Mouse (Mus musculus) cerebellum, adult 2 months (tissue): ENCODE data around the gene Wbp2.

Source experiments
- CTCF ChIP-seq: fragments of 200-500 bp; IDR thresholded peaks from 2 replicates; pipeline ENCODE4 v1.5.1; 2011; ENCODE audit warnings: low read depth, mild to moderate bottlenecking, control low read depth, low read length, moderate library complexity, borderline replicate concordance; ENCODE audit not compliant: insufficient read depth
- POLR2A ChIP-seq: fragments of 200-500 bp; IDR thresholded peaks from 2 replicates; pipeline ENCODE4 v1.6.1; 2011; ENCODE audit warnings: low read length, control low read depth, borderline replicate concordance; ENCODE audit not compliant: insufficient read depth

DNA sequence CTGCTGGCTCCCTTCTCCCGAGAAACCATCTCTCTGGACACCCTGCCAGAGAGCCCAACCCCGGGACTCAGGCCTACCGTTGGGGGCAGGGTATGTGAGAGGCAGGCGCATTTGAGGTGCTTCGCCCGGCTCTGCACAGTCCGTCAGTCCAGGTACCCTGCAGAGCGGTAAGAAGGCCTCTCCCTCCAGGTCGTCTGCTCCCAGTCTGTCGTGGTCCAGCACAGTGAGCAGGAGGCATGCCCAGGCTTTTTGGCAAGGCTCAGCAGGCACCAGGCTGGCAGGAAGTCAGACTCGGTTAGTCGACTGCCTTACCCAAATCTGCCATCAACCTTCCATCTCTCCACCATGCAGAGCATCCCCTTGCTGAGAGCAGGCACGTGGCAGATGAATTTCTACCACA lies 23.2 kb downstream of the Wbp2 start:
- TF ChIP-seq POLR2A: no peak
- 0 out of 2 replicates have a peak, but pooled peaks have one; percentile 15 for TF ChIP-seq CTCF
